In the genomic region with DNA sequence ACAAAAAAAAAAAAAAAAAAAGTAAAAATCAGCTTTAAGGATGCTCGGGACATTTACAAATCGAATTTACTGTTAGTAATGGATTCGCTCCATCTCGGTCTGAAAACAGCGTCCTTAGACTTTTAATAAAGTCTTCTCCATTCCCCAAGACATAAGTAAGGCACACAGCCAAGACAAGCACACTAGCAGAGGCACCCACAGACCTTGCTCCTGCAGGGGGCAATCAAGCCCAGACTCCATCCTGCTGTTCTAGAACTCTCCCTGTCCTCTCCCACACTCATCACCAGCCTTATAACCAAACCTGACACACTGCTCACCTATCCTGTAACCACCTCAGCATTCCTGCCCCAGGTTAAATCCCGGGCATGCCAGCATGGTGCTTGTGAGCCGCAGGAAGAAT, we compare ENCODE assay signal across 8 mouse cellular contexts. TPM values are rescaled to one million over a fixed set of nuclear protein-coding genes. Genes with fewer than 3 reads are reported as not detected.
DNase-seq lines count a peak whose midpoint lies in the region; ATAC-seq and TF ChIP-seq lines count a peak whose summit lies in the region.

No protein-coding gene starts in this region.

- WGBS in heart, embryonic 13.5 days: 62% methylated on average over 7 of the region's 7 CpGs
- 64% methylated on average over 7 of the region's 7 CpGs for WGBS in kidney, embryonic 16.5 days
- WGBS in neural tube, embryonic 15.5 days: 73% methylated on average over 7 of the region's 7 CpGs

- H3K4me2 ChIP-seq in heart, embryonic 13.5 days: peak overlapping the region; percentile 39; the same call in 1 of the 2 replicates
- no peak overlapping the region for H3K4me2 ChIP-seq in kidney, embryonic 16.5 days (replicated peaks; ENCODE audit: low read depth, low read length)
- H3K4me2 ChIP-seq in neural tube, embryonic 15.5 days: no peak overlapping the region

- no peaks in the 10 kb centered on the region for H3K27me3 ChIP-seq in heart, embryonic 13.5 days (replicated peaks)
- H3K27me3 ChIP-seq in kidney, embryonic 16.5 days (ENCODE audit: insufficient read depth, low read length): no peaks in the 10 kb centered on the region
- H3K27me3 ChIP-seq in neural tube, embryonic 15.5 days (replicated peaks): no peaks in the 10 kb centered on the region

- no peak; the same call in 1 of the 2 replicates for ATAC-seq in heart, embryonic 13.5 days (ENCODE audit: extremely low read depth, insufficient number of reproducible peaks, low FRiP score, low TSS enrichment)
- ATAC-seq in kidney, embryonic 16.5 days (ENCODE audit: low FRiP score, low TSS enrichment): peak; percentile 83; the same call in 1 of the 2 replicates
- ATAC-seq in neural tube, embryonic 15.5 days (ENCODE audit: low FRiP score): no peak
- no peak for ATAC-seq in granulocyte monocyte progenitor cell, adult 5-6 weeks (replicated peaks; ENCODE audit: poor library complexity, severe bottlenecking)
- no peak for ATAC-seq in megakaryocyte-erythroid progenitor cell, adult 5-6 weeks (replicated peaks; ENCODE audit: low FRiP score, low TSS enrichment, poor library complexity, severe bottlenecking)

- peak overlapping the region; percentile 81 for H3K27ac ChIP-seq in layer of hippocampus, adult 2 months
- H3K27ac ChIP-seq in heart, embryonic 13.5 days (replicated peaks): peak overlapping the region; percentile 84
- peak overlapping the region; percentile 78 for H3K27ac ChIP-seq in kidney, embryonic 16.5 days (ENCODE audit: low read length)
- peak overlapping the region; percentile 62 for H3K27ac ChIP-seq in neural tube, embryonic 15.5 days (replicated peaks)

- H3K36me3 ChIP-seq in heart, embryonic 13.5 days: 0 out of 2 replicates have a peak, but pooled peaks cover 4% of the 10 kb centered on the region
- H3K36me3 ChIP-seq in kidney, embryonic 16.5 days (ENCODE audit: insufficient read depth, low read length): no peaks in the 10 kb centered on the region
- H3K36me3 ChIP-seq in neural tube, embryonic 15.5 days: no peaks in the 10 kb centered on the region

- H3K9me3 ChIP-seq in heart, embryonic 13.5 days: no peaks in the 10 kb centered on the region
- no peaks in the 10 kb centered on the region for H3K9me3 ChIP-seq in kidney, embryonic 16.5 days (ENCODE audit: low read length)
- H3K9me3 ChIP-seq in neural tube, embryonic 15.5 days (replicated peaks): no peaks in the 10 kb centered on the region

- H3K4me1 ChIP-seq in heart, embryonic 13.5 days: peaks cover 28% of the 10 kb centered on the region
- H3K4me1 ChIP-seq in kidney, embryonic 16.5 days (ENCODE audit: insufficient read depth, low read length): peaks cover 23% of the 10 kb centered on the region
- peaks cover 30% of the 10 kb centered on the region for H3K4me1 ChIP-seq in neural tube, embryonic 15.5 days

- H3K4me3 ChIP-seq in layer of hippocampus, adult 2 months: no peak overlapping the region
- H3K4me3 ChIP-seq in heart, embryonic 13.5 days: no peak overlapping the region
- no peak overlapping the region for H3K4me3 ChIP-seq in kidney, embryonic 16.5 days (ENCODE audit: low read length)
- H3K4me3 ChIP-seq in neural tube, embryonic 15.5 days (replicated peaks): no peak overlapping the region

- H3K9ac ChIP-seq in heart, embryonic 13.5 days: no peak overlapping the region; the same call in 1 of the 2 replicates
- H3K9ac ChIP-seq in kidney, embryonic 16.5 days (replicated peaks; ENCODE audit: low read length): no peak overlapping the region
- no peak overlapping the region for H3K9ac ChIP-seq in neural tube, embryonic 15.5 days (replicated peaks)

- no peak for DNase-seq in layer of hippocampus, adult 2 months (ENCODE audit: low spot score in 2 of 2)
- no peak for DNase-seq in layer of hippocampus, adult 8-10 months (ENCODE audit: low spot score in 2 of 2)
- DNase-seq in liver: no peak

- TF ChIP-seq CTCF in layer of hippocampus, adult 2 months (conservative IDR thresholded peaks at IDR 0.05): peak; percentile 52

RNA-seq across cellular contexts. Expression of a gene that starts 52.9 kb away (rescaled TPM):
- total RNA-seq in layer of hippocampus, adult 2 months (2021): 10 to 100 TPM; 39.8 to 42.0 TPM
- 10 to 100 TPM; 33.5 to 41.2 (median 37.6) TPM for total RNA-seq in layer of hippocampus, adult 8-10 months (2022)
- 2.0 and 2.1 TPM in 2 replicates for polyA plus RNA-seq in heart, embryonic 13.5 days (2015; fragmentation: Nextera tagmentation; extraction: Ambion mirVana)
- polyA plus RNA-seq in kidney, embryonic 16.5 days (2015; fragmentation: Nextera tagmentation; extraction: Ambion mirVana): 1.4 and 1.8 TPM in 2 replicates
- polyA plus RNA-seq in neural tube, embryonic 15.5 days (2015; fragmentation: Nextera tagmentation; extraction: Ambion mirVana): 3.6 and 3.8 TPM in 2 replicates
- total RNA-seq in granulocyte monocyte progenitor cell, adult 5-6 weeks (2014; fragmentation: Nextera tagmentation): not detected in 2 replicates
- total RNA-seq in granulocyte monocyte progenitor cell, adult 5-6 weeks (2017): not detected in 2 replicates
- total RNA-seq in megakaryocyte-erythroid progenitor cell, adult 5-6 weeks (2014; fragmentation: Nextera tagmentation): 1.0 TPM in 1 of 2 replicates, not detected in the other
- total RNA-seq in megakaryocyte-erythroid progenitor cell, adult 5-6 weeks (2017): 0.14 TPM in 1 of 2 replicates, not detected in the other

Comparison
In these comparisons a context has a peak if more than half of its experiments do, and no peak if none do; other contexts are left out.
1. RNA of a gene that starts 52.9 kb away (total RNA-seq): 39.8 to 42.0 TPM in layer of hippocampus, adult 2 months and 33.5 to 41.2 TPM in layer of hippocampus, adult 8-10 months; 0.14 to 1.0 TPM in megakaryocyte-erythroid progenitor cell, adult 5-6 weeks and not detected in granulocyte monocyte progenitor cell, adult 5-6 weeks; every median in the first group is over 10 times any median in the second.
2. Peak in every context shown above with its lines, with median percentiles within 50 percentile points of each other: H3K27ac ChIP-seq.